Mouse (Mus musculus) CD4-positive, CD25-positive, alpha-beta regulatory T cell, adult 2 months (primary cell): Measurements from ENCODE around the gene Esrrb.
A peak's percentile ranks its signal among the peaks of the same experiment; 100 is the strongest.

ENCODE experiments used
- DNase-seq: peaks from one replicate; pipeline ENCODE4 v3.0.0-alpha.2; 2012; ENCODE audit warnings: low read depth, low spot score

Gene Esrrb

DNA sequence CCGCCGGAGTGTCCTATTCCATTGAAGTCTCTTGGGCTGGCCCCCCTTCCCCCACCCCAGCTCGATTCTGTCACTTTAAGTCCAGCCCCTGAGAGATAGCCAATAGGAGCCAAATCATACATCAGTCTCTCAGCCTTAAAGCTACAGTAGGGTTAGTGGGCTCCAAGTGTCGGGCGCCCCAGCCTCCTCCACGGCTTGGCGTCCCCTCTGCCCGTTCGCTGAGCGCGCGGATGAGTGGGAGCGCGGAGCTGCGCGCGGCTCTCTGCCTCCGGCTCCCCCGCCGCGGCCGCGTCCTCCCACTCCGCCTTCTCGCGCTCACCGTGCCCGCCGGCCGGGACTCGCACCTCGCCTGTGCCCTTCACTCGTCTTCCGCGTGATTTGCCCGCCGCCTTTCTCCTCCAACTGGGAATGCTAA, 60.6 kb downstream of the Esrrb start:
- DNase-seq: no peak

DNA sequence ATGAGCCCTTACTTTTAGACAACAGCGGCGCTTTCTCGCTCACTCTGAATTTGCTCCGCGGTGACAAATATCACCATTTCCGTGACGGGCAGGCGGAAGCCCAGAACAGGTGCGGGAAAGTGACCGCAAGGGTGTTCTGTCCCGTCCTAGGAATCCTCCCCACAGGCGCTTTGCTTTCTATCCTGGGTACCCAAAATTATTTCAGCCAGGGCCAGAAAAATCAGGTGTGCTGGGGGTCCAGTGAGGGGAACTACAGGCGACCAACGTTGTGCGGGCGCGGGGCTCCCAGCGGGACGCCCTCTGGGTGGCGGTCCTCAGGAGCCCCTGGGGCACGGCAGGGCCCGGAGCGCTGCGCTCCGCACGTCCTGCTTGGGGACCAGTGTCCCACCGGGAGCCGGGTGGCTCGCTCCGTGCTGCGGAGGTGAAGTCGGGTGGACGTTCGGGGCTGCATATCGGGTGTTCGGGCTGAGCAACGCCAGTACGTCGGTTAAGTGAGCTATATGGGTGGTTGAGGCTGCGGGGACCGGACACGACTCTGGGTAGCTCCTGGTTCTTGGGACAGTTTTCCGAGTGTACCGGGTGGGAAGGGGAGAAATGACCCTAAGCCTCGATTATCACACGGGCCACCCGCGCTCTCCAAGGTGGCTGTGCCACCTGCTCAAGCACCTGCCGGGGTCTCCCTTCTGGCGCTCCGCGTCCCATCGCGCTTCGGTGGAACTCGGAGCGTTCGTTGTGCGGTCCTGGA, 61.4 kb downstream of the Esrrb start:
- DNase-seq: no peak

DNA sequence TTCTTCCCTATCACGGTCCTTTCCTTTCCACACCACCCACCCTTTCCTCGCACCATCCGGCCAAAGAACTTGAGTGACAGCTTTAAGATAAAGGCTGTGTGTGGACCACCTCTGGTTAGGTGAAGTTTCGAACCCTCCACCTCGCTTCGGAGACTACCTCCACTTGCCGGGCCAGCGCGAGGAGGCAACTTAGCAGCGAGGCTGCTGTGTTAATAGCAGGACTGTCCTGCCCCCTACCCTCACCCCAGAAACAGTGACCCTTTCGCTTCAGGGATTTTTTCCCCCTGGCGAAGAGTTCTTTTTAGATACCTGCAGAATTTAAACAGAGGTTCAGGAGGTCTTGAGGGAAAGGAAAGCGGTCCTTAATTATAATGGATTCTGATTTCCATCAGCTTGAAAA, 62.2 kb downstream of the Esrrb start:
- DNase-seq: no peak

DNA sequence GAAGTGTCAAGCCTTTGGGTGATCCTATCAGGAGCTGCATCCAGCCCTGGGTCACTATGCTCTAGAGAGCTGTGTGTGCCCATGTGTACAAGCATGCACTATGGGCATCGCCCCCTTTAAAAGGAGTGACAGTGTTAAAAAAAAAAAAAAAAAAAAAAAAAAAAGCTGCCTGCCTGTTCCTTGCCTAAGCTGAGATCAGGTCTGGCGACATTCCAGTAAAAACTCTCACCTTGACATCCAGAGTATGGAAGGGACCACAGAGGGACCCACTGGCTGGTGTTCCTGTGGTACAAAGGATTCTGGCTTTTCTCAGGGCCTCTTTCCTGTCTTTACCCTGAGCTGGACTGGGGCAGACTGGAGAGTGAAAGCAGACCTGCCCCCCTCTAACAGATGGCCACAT, 66.7 kb downstream of the Esrrb start:
- DNase-seq: no peak

DNA sequence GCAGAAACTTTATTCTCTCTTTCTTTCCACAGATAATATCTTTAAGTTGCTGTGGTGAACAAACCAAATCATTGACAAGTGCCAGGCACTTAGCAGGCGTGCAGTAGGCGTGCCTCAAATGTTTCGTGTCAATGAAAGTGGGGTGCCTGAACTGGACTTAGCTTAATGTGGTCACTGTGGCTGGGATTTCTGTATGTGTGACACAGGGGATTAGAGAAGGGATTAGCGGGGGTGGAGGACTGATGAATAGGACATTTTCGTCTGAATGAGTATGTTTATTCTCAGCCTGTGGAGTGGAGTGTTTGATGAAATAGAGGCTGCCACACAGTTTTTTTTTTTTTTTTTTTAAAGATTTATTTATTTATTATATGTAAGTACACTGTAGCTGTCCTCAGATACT, 70.8 kb downstream of the Esrrb start:
- no peak for DNase-seq

DNA sequence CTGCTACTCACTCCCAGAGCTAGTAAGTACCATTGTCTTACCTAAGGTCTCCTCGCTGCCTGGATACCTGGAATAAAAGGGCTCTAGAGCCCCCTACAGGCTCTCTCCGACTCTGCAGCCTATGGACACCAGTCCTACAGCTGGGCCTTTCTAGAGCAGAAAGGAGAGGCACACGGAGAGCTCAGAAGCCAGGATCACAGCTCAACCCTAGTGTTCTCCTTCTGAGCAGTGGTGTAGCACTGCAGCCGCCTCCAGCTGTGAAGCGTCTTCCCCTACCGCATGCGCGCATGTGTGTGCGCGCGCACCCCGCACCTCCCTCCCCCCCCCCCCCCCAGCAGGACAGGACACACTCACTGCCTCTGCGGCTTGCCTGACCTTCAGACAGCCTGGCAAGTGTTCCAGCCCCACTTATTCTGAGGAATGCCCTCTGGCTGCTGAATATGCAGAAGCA, 72.5 kb downstream of the Esrrb start:
- DNase-seq: peak; percentile 17

DNA sequence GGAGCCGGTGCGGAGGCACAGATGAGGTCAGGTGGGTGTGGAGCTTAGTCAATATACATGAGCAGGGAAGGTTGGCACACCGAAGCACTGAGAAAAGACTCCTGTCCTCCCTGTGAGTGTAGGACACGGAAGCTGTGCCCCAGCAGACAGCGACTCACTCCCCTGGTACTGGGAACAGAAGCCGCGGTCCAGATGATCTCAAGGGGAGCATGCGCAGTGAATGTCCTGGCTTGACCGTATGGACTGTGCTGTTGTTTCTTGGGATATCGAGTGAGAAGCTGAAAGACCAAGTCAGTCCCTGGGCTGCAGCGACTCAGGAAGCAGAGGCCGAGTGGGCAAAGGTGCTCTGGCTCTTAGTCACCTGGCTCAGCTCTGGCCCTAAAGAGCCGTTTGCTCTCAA, 74.7 kb downstream of the Esrrb start:
- no peak for DNase-seq

DNA sequence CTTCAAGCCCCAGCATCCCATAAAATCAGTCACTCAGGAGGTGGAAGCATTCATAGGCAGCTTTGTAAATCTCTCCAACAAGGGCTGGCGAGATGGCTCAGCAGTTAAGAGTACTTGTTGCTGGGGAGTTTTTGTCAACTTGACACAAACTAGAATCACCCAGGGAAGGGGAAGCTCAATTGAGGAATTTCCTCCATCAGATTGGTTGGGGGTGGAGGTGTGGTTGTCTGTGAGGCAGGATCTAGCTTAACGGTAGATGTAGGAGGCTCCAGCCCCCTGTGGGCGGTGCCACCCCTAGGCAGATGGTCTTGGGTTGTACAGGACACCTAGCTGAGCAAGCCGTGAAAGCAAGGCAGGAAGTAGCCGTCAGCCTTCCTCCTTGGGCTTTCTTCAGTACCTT, 89.9 kb downstream of the Esrrb start:
- DNase-seq: no peak

DNA sequence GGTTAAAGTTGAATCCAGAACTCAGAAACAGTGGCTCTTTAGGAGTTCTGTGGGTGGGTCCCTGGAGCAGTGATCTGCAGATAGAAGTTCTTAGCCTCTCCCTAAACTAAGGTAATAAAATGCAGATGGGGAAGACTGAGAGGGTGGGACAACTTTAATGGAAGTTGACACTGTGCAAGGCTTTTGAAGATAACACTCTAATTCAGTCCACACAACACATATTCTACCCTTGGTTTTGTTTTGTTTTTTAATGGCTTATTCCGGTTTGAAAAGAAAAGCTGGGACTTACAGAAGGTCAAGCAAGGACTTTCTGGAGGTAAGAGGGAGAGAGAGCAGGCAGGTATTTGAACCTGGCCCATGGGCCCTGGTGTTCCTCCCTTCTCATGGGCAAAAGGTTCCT, 94.1 kb downstream of the Esrrb start:
- no peak for DNase-seq

DNA sequence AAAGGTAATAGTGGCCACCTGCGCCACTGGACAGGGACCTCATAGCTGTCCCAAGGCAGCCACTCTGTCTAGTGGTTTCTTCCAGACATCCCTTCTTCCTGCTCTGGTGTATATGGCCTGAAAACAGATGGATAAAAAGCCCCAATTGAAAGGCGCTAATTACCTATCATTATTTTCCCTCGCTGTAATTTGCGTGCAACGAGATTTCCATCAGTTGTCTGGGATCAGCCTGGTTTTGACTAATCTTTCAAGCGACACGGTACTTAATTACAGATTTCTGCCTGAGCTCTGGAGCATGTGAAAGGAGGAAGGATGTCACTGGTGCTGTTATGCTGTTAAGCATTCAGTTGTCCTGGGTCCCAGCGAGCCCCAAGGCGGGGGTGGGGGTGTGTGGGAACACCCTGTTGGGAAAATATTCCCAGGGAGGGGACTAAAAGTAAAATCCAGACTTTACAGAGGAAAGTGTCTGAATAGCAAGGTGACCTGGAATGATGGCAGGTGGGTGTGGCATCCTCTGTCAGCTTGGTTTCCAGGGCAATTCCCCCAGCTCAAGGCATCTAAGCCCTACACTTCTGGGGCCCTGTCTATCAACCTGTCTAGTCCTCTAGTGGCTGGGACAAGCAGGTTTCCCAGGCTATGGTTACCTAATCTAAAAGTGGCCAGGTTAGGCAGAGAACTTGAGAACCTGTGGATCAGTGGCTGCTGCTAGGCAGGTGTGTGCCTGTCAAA, 102.0 kb downstream of the Esrrb start:
- no peak for DNase-seq

DNA sequence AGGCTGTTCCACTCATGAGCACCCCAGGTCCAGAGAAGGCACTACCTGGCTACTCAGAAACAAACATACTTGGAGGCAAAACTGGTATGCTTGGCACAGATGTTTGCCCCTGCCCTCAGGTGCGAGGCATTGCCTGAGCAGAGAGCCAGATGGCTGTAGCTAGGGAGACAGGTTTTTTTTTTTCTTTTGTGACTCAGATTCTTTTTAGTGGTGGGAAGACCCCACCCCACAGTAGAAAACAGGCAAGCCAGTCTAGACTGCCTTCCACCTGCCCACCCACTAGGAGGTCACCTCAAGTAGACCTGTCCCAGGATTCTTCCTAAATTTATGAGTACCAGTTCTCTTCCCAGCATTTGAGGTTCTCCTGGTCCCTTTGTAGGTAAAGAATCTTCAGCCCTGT, 103.5 kb downstream of the Esrrb start:
- DNase-seq: no peak

DNA sequence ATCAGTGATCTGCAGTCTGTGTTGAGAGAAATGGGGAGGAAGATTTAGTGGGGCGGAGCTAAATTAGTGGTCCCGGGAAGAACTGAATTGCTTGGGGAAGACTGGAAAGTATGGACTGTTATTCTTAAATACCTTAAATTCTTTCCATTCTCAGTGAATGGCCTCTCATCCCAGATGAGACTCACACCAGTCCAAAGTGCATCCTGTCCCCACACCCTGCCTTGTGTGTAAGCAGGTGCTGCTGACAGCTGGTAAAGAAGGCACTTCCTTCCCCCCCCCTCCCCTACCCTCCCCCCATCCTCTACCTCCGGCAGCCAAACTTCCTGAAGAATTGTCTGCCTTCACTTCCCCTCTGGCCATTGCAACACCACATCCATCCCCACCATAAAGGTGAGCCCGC, 105.3 kb downstream of the Esrrb start:
- DNase-seq: no peak

DNA sequence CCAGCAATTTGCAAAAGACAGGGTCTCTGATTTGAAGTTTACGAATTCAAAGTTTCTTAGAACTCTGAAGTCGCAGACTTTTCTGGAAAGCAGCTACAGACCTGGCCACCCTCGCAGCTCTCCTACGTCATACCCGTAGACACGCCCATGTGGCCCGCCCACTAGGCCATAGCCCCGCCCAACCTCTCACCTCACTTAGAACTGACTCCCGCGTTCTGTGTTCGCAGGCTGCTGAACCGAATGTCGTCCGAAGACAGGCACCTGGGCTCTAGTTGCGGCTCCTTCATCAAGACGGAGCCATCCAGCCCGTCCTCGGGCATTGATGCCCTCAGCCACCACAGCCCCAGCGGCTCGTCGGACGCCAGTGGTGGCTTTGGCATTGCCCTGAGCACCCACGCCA, 109.0 kb downstream of the Esrrb start:
- DNase-seq: no peak

DNA sequence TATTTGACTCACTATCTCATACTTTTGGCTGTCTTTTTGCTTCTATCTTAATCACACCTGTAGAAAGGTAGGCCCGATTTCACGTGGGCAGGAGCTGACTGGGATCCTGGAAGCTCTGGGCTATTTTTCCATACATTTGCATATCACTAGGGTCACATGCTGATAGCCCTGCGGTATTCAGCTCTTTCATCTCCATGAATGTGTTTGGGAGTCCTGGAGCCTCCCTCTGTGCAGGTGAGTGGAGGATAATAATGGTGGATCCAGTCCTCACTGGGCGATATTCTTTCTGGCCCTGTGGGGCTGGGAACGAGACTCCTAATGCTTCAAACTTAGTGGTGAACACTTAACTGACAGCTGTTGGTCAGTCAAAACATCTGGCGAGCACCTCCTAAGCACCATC, 110.0 kb downstream of the Esrrb start:
- no peak for DNase-seq

DNA sequence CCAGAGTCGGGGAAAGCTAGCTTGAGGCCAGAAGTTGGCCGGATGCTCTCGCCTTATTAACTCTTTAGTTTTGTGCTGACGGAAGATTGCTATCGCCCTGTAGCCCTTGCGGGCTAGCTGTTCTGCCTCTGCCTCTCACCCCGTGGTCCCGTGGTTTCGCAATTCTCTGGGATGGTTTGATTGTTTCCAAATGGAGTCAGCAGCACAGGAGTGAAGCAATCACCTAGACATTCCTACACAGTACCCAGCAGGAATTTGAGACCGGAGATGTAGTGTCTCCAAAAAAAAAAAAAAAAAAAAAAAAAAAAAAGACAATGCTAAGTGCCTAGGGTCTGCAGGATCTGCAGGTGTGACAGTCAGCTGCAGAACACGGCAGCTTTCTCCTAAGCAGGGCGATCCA, 112.7 kb downstream of the Esrrb start:
- DNase-seq: no peak

DNA sequence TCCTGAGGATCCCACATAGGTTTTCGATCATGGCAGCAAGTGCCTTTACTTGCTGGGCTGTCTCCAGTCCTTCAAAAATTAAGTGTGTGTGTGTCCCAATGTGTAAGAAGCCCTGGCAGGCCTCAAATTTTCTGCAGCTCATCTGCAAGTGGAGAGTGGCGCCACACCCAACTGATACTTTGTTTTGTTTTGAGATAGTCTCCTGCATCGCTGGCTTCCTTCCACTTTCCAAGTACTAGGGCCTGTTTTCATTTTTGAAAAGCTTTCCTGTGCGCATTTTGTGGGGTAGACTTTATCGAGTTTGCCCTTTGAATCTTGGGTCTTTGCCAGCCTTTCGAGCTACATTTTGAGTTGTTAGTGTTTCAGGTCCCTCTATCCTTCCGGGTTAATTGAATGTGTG, 115.1 kb downstream of the Esrrb start:
- no peak for DNase-seq

DNA sequence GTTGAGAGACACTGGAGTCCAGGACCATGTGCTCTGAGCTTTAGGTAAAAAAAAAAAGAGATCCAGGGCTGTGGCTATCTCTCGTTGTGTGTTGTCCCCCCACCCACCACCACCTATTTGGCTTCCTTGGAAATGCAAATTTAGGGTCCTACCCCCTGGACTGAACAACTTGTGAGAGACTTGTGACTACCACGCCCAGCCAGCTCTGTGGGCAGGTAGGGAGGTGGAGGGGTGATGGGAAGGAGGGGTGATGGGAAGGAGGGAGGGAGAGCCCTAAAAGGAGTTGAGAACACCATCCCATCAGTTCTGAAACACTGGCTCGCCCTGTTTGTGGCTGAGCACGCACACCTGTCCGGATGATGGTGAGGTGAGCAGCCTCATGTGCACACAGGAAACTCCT, 118.0 kb downstream of the Esrrb start:
- no peak for DNase-seq

DNA sequence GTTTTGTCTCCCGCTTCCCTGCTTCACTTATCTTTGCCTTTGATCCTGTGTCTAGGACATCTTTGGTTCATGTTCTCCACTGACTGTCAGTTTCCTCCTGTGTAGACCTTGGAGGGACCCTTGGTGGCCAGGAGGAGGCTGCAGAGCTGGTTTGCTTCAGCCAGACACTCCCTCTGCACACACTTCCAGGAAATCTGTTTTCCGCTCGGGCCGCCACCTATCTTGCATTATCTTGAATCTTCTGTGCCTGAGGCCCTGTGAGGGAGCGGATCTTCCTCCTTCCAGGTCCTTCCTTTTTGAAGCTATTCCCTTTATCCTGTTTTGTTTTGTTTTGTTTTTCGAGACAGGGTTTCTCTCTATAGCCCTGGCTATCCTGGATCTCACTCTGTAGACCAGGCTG, 121.1 kb downstream of the Esrrb start:
- no peak for DNase-seq

DNA sequence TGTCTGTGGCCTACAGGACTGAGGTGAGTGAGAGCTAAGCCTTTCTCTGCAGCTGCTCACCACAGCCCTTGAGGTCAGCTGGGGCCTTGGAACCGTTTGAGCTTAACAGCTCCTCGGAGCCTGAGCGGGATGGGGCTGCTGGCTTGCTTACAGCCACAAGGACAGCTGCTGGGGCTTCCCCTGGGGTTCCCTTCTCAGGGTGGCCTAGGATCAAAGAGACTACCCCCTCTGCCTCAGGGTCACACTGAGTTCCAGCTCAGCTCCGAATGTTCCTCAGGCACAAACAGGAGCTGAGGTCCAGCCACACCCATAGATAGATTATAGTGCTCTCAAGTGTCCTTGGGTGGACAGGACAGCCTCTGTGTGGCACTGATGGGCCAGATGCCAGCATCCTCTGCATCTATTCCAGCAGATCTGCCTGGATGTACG, 122.5 kb downstream of the Esrrb start:
- DNase-seq: no peak

DNA sequence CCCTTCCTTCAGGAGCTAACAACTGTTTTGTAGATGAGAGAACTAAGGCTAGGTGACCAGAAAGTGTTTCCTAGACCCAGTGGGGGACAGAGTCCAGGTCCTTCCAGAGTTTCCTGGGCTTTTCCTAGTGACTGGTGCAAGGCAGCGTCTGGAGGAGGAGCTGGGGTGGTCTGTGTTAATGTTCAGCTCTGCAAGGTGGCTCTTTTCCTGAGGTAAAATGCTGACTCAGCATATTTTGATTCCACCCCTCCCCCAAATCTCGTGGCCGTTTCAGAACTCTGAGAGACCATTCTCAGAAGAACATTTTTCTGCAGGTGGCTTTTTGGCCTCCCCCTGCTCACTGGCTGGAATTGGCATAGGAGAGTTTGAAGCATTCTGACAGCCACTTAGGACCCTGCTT, 127.1 kb downstream of the Esrrb start:
- no peak for DNase-seq

DNA sequence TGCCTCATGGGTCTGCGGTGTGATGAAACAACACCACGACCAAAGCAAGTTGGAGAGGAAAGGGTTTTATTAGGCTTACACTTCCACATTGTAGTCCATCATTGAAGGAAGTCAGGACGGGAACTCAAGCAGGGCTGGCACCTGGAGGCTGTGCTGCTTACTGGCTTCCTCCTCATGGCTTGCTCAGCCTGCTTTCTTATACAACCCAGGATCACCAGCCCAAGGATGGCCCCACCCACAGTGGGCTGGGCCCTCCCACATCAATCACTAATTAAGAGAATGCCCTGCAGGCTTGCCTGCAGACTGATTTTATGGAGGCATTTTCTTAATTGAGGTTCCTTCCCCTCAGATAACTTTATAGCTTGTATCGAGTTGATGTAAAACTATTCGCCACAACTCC, 129.1 kb downstream of the Esrrb start:
- no peak for DNase-seq

DNA sequence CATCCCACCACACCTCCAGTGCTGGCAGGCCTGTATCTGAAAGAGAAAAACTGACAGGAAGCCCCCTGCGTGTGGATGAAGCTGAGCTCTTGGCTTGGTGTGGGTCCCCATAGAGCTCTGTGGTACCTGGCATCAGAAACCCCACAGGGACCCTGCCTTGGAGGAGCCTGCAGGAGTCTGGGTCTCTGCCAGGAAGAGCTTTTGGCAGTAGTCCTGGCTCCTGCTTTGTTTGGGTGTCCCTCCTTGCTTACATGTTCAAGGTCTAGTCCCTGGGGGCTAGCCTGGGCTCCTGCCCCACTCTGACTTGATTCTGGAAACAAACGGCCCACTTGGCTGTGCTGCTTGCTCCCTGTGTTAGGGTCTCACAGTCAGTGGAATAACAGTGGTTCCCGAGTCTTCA, 130.6 kb downstream of the Esrrb start:
- DNase-seq: no peak

DNA sequence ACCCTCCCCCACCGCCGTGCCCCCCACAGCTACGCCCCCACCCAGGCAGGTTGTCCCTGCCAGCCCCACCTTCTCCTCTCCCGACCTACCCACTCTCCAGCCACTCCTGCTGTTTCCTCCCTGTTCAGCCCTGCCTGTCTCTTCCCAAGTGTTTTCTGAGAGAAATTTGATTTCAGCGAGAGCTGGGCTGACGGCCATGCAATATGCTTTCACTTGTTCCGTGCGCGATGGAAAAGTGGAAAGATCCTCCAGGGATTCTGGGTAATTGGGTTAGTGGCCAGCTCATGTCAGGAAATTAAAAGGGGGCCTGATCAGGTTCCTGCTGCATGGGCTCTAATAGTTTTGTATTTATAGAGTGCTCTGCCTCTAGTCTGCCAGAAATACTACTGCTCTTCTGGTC, 131.9 kb downstream of the Esrrb start:
- no peak for DNase-seq
